Mouse (Mus musculus) heart, postnatal 36 days (tissue): ENCODE results near the gene Hdac10. TPM values are rescaled to one million over a fixed set of nuclear protein-coding genes. Genes with fewer than 3 reads are reported as not detected.

Source experiments
- DNase-seq, 2 experiments: peaks; one replicate each; pipeline ENCODE4 v3.0.0; 2021 to 2022
- intact Hi-C: fragments of 180-260 bp; cut with DNase I; formaldehyde crosslinking; loops from one replicate; pipeline ENCODE4 v1.15.1; 2025
- microRNA-seq, 2 experiments: library from miRNA; unstranded; fragments of <30 nt; microRNA quantifications; one replicate each; pipeline ENCODE4 v1.2.0; 2021; ENCODE audit warnings: borderline number of aligned reads in 2 of 2
- total RNA-seq, 2 experiments: library from RNA; stranded (reverse); gene quantifications; 2 replicates each; pipeline ENCODE4 v1.2.3; 2021

The Hdac10 gene
- total RNA-seq, 2 experiments from 2014 or later = 7.1 to 7.4 TPM

GRCm38 (mm10) chr15:89084826-89085225 lies 43.7 kb downstream of the Hdac10 start:
- intact Hi-C loops = no loop called here

GRCm38 (mm10) chr15:89083906-89084305 lies 44.6 kb downstream of the Hdac10 start:
- DNase-seq = no peak
- intact Hi-C loops = no loop called here

More at GRCm38 (mm10) chr15:89084826-89085225, 43.7 kb downstream of the Hdac10 start:
- no peak for DNase-seq

GRCm38 (mm10) chr15:89078208-89078836 lies 50.2 kb downstream of the Hdac10 start:
- intact Hi-C loops = loop anchor here (2.0 kb wide), 1 partner anchor 260 kb away; the partner anchor contains the start of genes Alg12 and Creld2
- peak; percentile 34 to 35 for DNase-seq

GRCm38 (mm10) chr15:89076156-89076731 lies 52.3 kb downstream of the Hdac10 start:
- DNase-seq = peak in 1 of 2 experiments; percentile 50
- intact Hi-C loops = loop anchor here (2.0 kb wide), 1 partner anchor 135 kb away; the partner anchor contains the start of gene Ppp6r2

GRCm38 (mm10) chr15:89075478-89076147 lies 52.9 kb downstream of the Hdac10 start:
- intact Hi-C loops = loop anchor here (2.0 kb wide), 1 partner anchor 135 kb away; the partner anchor contains the start of gene Ppp6r2

GRCm38 (mm10) chr15:89074613-89075477 lies 53.7 kb downstream of the Hdac10 start, which contains the start of gene Trabd:
TSS of gene Trabd (plus strand) at chr15:89075124.
- no peak for DNase-seq

More at GRCm38 (mm10) chr15:89075478-89076147, 52.9 kb downstream of the Hdac10 start:
- peak; percentile 87 to 90 for DNase-seq

GRCm38 (mm10) chr15:89073993-89074603 lies 54.4 kb downstream of the Hdac10 start:
- peak; percentile 34 to 39 for DNase-seq
- intact Hi-C loops = loop anchor here (5.0 kb wide), 1 partner anchor 52 kb away; no protein-coding TSS in a partner anchor

More at GRCm38 (mm10) chr15:89074613-89075477, 53.7 kb downstream of the Hdac10 start, which contains the start of gene Trabd:
- intact Hi-C loops = loop anchor here (5.0 kb wide), 1 partner anchor 53 kb away; no protein-coding TSS in a partner anchor

Small RNA genes within 50 kb of the gene (microRNA-seq; reads per million reads assigned to microRNA genes)
- gene Mir7118 = 0 to 0.72 reads per million in 2 experiments

Other genes with a start within 250 kb of the Hdac10 start
- not detected for gene Ttll8, start 174.3 kb downstream of the Hdac10 start, total RNA-seq
- gene Mlc1, start 149.7 kb downstream of the Hdac10 start, total RNA-seq = not detected
- gene Mov10l1, start 145.8 kb downstream of the Hdac10 start, total RNA-seq = 10 to 100 TPM; 89.7 to 92.7 TPM
- gene Panx2, start 69.0 kb downstream of the Hdac10 start, total RNA-seq = 1 to 10 TPM; 1.3 to 1.7 TPM
- 10 to 100 TPM; 45.6 to 50.5 TPM for gene Trabd, start 53.6 kb downstream of the Hdac10 start, total RNA-seq
- 10 to 100 TPM; 15.4 to 17.1 TPM for gene Selenoo, start 39.6 kb downstream of the Hdac10 start, total RNA-seq
- 1 to 10 TPM; 8.6 to 8.8 TPM for gene Tubgcp6, start 5.6 kb downstream of the Hdac10 start, total RNA-seq
- 10 to 100 TPM; 21.5 to 23.7 TPM for gene Mapk12, start 12.0 kb upstream of the Hdac10 start, total RNA-seq
- 1 to 10 TPM; 1.7 to 2.0 TPM for gene Mapk11, start 20.9 kb upstream of the Hdac10 start, total RNA-seq
- 100 to 1,000 TPM in 1 of 2 experiments, 10 to 100 TPM in 1; 92.4 to 100 TPM for gene Plxnb2, start 52.1 kb upstream of the Hdac10 start, total RNA-seq
- 10 to 100 TPM in 1 of 2 experiments, 1 to 10 TPM in 1; 8.9 to 10.5 TPM for gene Dennd6b, start 67.8 kb upstream of the Hdac10 start, total RNA-seq
- gene Ppp6r2, start 82.9 kb upstream of the Hdac10 start, total RNA-seq = 10 to 100 TPM; 70.5 to 72.5 TPM
- gene Sbf1, start 186.6 kb upstream of the Hdac10 start, total RNA-seq = 10 to 100 TPM; 65.7 to 75.5 TPM
- gene Adm2, start 194.0 kb upstream of the Hdac10 start, total RNA-seq = not detected
- not detected for gene Miox, start 205.7 kb upstream of the Hdac10 start, total RNA-seq
- gene Lmf2, start 227.0 kb upstream of the Hdac10 start, total RNA-seq = 10 to 100 TPM; 29.0 to 33.2 TPM
- gene Ncaph2, start 227.0 kb upstream of the Hdac10 start, total RNA-seq = 10 to 100 TPM; 50.4 to 58.6 TPM
- gene Sco2, start 245.1 kb upstream of the Hdac10 start, total RNA-seq = 10 to 100 TPM; 25.2 to 28.2 TPM
- under 1 TPM; 0.41 to 0.64 TPM for gene Tymp, start 248.3 kb upstream of the Hdac10 start, total RNA-seq